9 mouse cellular contexts compared by ENCODE assay signal in the genomic region with DNA sequence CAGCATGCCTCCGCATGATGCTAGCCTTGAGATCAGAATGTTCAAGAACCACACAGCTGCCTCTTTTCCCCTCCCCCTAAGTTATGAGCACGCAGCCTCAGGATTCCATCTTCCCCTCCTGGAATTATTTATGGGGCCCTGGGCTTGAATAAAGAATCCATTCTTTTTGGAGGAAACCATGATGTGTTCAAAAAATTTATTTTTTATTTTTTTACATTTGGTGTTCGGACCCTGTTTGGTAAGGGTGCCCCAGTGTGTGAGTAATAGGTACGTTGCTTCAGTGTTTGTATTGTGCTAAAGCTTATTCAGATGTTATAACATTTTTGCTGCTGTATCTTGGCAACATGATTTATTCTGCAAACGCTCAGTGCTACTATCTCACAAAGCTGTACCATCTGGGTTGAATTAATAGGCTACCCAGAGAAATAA.
A peak's percentile ranks its signal among the peaks of the same experiment; 100 is the strongest.
DNase-seq lines count a peak whose midpoint lies in the region; ATAC-seq and TF ChIP-seq lines count a peak whose summit lies in the region.
"Had no signal": no experiment of that assay in that cellular context is flagged by ENCODE, and none has a peak within 500 bp of the region (broad histone marks: within the 10 kb centered on the region; RNA-seq: fewer than 3 reads in every experiment).

No protein-coding gene starts in this region.

- H3K27ac ChIP-seq in forebrain, embryonic 10.5 days: peak overlapping the region; percentile 91
- peak overlapping the region; percentile 69; the same call in 1 of the 2 replicates for H3K27ac ChIP-seq in hindbrain, postnatal 0 days
- peak overlapping the region; percentile 97 for H3K27ac ChIP-seq in neural tube, embryonic 13.5 days (replicated peaks)

- no peak overlapping the region for H3K9ac ChIP-seq in hindbrain, postnatal 0 days (replicated peaks; ENCODE audit: low read length)
- no peak overlapping the region for H3K9ac ChIP-seq in neural tube, embryonic 13.5 days

- no peaks in the 10 kb centered on the region for H3K27me3 ChIP-seq in forebrain, embryonic 10.5 days (ENCODE audit: poor library complexity, severe bottlenecking)
- no peaks in the 10 kb centered on the region for H3K27me3 ChIP-seq in hindbrain, postnatal 0 days (ENCODE audit: insufficient read depth, low read length)
- H3K27me3 ChIP-seq in neural tube, embryonic 13.5 days: no peaks in the 10 kb centered on the region

- ATAC-seq in hindbrain, postnatal 0 days: peak; percentile 49
- ATAC-seq in neural tube, embryonic 13.5 days (ENCODE audit: low read depth): peak; percentile 64

- H3K9me3 ChIP-seq in forebrain, embryonic 10.5 days: no peaks in the 10 kb centered on the region
- no peaks in the 10 kb centered on the region for H3K9me3 ChIP-seq in hindbrain, postnatal 0 days (ENCODE audit: low read length)
- H3K9me3 ChIP-seq in neural tube, embryonic 13.5 days: no peaks in the 10 kb centered on the region

- no peak for TF ChIP-seq CTCF in hindbrain, postnatal 0 days (IDR thresholded peaks at IDR 0.05; ENCODE audit: low read depth)

- no peaks in the 10 kb centered on the region for H3K36me3 ChIP-seq in forebrain, embryonic 10.5 days (replicated peaks)
- no peaks in the 10 kb centered on the region for H3K36me3 ChIP-seq in hindbrain, postnatal 0 days (ENCODE audit: insufficient read depth, low read length)
- H3K36me3 ChIP-seq in neural tube, embryonic 13.5 days: no peaks in the 10 kb centered on the region
- H3K36me3 ChIP-seq: G1E had no signal

- WGBS in forebrain, embryonic 10.5 days: 46% methylated on average over 5 of the region's 5 CpGs
- 8% methylated on average over 5 of the region's 5 CpGs for WGBS in hindbrain, postnatal 0 days
- WGBS in neural tube, embryonic 13.5 days: 5% methylated on average over 5 of the region's 5 CpGs

- peak overlapping the region; percentile 53; the same call in 1 of the 2 replicates for H3K4me2 ChIP-seq in hindbrain, postnatal 0 days (ENCODE audit: low read depth, low read length)
- peak overlapping the region; percentile 49 for H3K4me2 ChIP-seq in neural tube, embryonic 13.5 days

- H3K4me1 ChIP-seq in forebrain, embryonic 10.5 days: peaks cover 55% of the 10 kb centered on the region
- H3K4me1 ChIP-seq in hindbrain, postnatal 0 days (ENCODE audit: insufficient read depth, low read length): peaks cover 29% of the 10 kb centered on the region
- peaks cover 70% of the 10 kb centered on the region for H3K4me1 ChIP-seq in neural tube, embryonic 13.5 days (replicated peaks)

- DNase-seq in embryo, embryonic 9.5 days (ENCODE audit: extremely low spot score): peak; percentile 26
- no peak for DNase-seq in forebrain, embryonic 10.5 days (ENCODE audit: extremely low spot score, low spot score)
- peak; percentile 39 for DNase-seq in hindbrain, postnatal 0 days (ENCODE audit: low spot score)
- DNase-seq in spleen, postnatal 4 days (ENCODE audit: low spot score in 2 of 2): no peak
- no peak for DNase-seq in ovary, postnatal 36 days (ENCODE audit: low spot score)
- no peak for DNase-seq in spleen, adult 12 weeks (ENCODE audit: low spot score)
- DNase-seq: thymus, postnatal 36 days had no signal

- H3K4me3 ChIP-seq in forebrain, embryonic 10.5 days: no peak overlapping the region
- H3K4me3 ChIP-seq in hindbrain, postnatal 0 days (ENCODE audit: low read length): no peak overlapping the region
- no peak overlapping the region for H3K4me3 ChIP-seq in neural tube, embryonic 13.5 days

Comparison
In these comparisons a context has a peak if more than half of its experiments do, and no peak if none do; other contexts are left out.
1. DNase-seq: peak in embryo, embryonic 9.5 days (single experiment) and hindbrain, postnatal 0 days (single experiment); none in forebrain, embryonic 10.5 days (single experiment), spleen, postnatal 4 days (0 of 2), ovary, postnatal 36 days (single experiment) and spleen, adult 12 weeks (single experiment).
2. Peak in every context shown above with its lines, with median percentiles within 50 percentile points of each other: H3K27ac ChIP-seq.